Mouse (Mus musculus): Measurements from ENCODE around the gene Ecm1. TPM values are rescaled to one million over a fixed set of nuclear protein-coding genes. Genes with fewer than 3 reads are reported as not detected.

The Ecm1 gene
- polyA plus RNA-seq (2014; fragmentation: Nextera tagmentation; extraction: Ambion mirVana), result 20.5 and 21.5 TPM in 2 replicates

GRCm38 (mm10) chr3:95739353-95740104 lies at the start of gene Ecm1:
Ecm1 (minus strand) TSS chr3:95739569.
- no peak within 1 kb of the TSS for H3K27ac ChIP-seq (ENCODE audit: low read depth, low read length)
- WGBS, result 76% methylated on average over 7 of the region's 7 CpGs

GRCm38 (mm10) chr3:95785501-95785900 lies 46.1 kb upstream of the Ecm1 start:
- 91% methylated on average over 4 of the region's 4 CpGs for WGBS
- ATAC-seq (ENCODE audit: insufficient read depth, low FRiP score, low TSS enrichment) (no peak), DNase-seq (ENCODE audit: low spot score) (no peak)
- Histone ChIP-seq H3K27me3 (ENCODE audit: control insufficient read depth, insufficient read depth, low read length) (no peaks in the 10 kb centered on the region), H3K4me2 (ENCODE audit: low read depth) (no peak overlapping the region), H3K9me3 (ENCODE audit: control insufficient read depth, low read length) (no peaks in the 10 kb centered on the region), H3K27ac (ENCODE audit: low read depth, low read length) (no peak overlapping the region), H3K4me1 (ENCODE audit: control insufficient read depth, insufficient read depth, low read length) (no peaks in the 10 kb centered on the region), H3K4me3 (ENCODE audit: low read depth, low read length) (no peak overlapping the region), H3K9ac (ENCODE audit: low read length) (no peak overlapping the region), H3K36me3 (ENCODE audit: control insufficient read depth, insufficient read depth, low read length) (peaks cover 16% of the 10 kb centered on the region)

More at GRCm38 (mm10) chr3:95739353-95740104, at the start of gene Ecm1:
- peaks cover 14% of the 10 kb centered on the region for H3K36me3 ChIP-seq (ENCODE audit: control insufficient read depth, insufficient read depth, low read length)
- ATAC-seq (ENCODE audit: insufficient read depth, low FRiP score, low TSS enrichment) (no peak), DNase-seq (ENCODE audit: low spot score) (no peak)
- H3K4me3 ChIP-seq (ENCODE audit: low read depth, low read length), result no peak within 1 kb of the TSS
- H3K9me3 ChIP-seq (ENCODE audit: control insufficient read depth, low read length), result no peaks in the 10 kb centered on the region
- no peak within 1 kb of the TSS; the same call in 1 of the 2 replicates for H3K9ac ChIP-seq (ENCODE audit: low read length)
- no peaks in the 10 kb centered on the region for H3K27me3 ChIP-seq (ENCODE audit: control insufficient read depth, insufficient read depth, low read length)
- H3K4me1 ChIP-seq (ENCODE audit: control insufficient read depth, insufficient read depth, low read length), result no peaks in the 10 kb centered on the region
- H3K4me2 ChIP-seq (ENCODE audit: low read depth), result no peak within 1 kb of the TSS

GRCm38 (mm10) chr3:95771985-95772384 lies 32.6 kb upstream of the Ecm1 start:
- Histone ChIP-seq H3K27me3 (ENCODE audit: control insufficient read depth, insufficient read depth, low read length) (no peaks in the 10 kb centered on the region), H3K9me3 (ENCODE audit: control insufficient read depth, low read length) (no peaks in the 10 kb centered on the region), H3K4me3 (ENCODE audit: low read depth, low read length) (no peak overlapping the region), H3K27ac (ENCODE audit: low read depth, low read length) (no peak overlapping the region), H3K4me1 (ENCODE audit: control insufficient read depth, insufficient read depth, low read length) (no peaks in the 10 kb centered on the region), H3K4me2 (ENCODE audit: low read depth) (no peak overlapping the region), H3K36me3 (ENCODE audit: control insufficient read depth, insufficient read depth, low read length) (peaks cover 13% of the 10 kb centered on the region), H3K9ac (ENCODE audit: low read length) (no peak overlapping the region)
- ATAC-seq (ENCODE audit: insufficient read depth, low FRiP score, low TSS enrichment), result no peak
- no peak for DNase-seq (ENCODE audit: low spot score)

GRCm38 (mm10) chr3:95765534-95765933 lies 26.2 kb upstream of the Ecm1 start:
- Histone ChIP-seq H3K27me3 (ENCODE audit: control insufficient read depth, insufficient read depth, low read length) (no peaks in the 10 kb centered on the region), H3K4me3 (ENCODE audit: low read depth, low read length) (no peak overlapping the region), H3K4me2 (ENCODE audit: low read depth) (no peak overlapping the region), H3K9ac (ENCODE audit: low read length) (no peak overlapping the region), H3K9me3 (ENCODE audit: control insufficient read depth, low read length) (no peaks in the 10 kb centered on the region), H3K36me3 (ENCODE audit: control insufficient read depth, insufficient read depth, low read length) (peaks cover 14% of the 10 kb centered on the region), H3K4me1 (ENCODE audit: control insufficient read depth, insufficient read depth, low read length) (no peaks in the 10 kb centered on the region), H3K27ac (ENCODE audit: low read depth, low read length) (no peak overlapping the region)
- ATAC-seq (ENCODE audit: insufficient read depth, low FRiP score, low TSS enrichment), result no peak
- DNase-seq (ENCODE audit: low spot score), result no peak
- WGBS, result 93% methylated on average over 10 of the region's 10 CpGs

- Histone ChIP-seq H3K4me1 (ENCODE audit: control insufficient read depth, insufficient read depth, low read length) (no peaks in the 10 kb centered on the region), H3K4me3 (ENCODE audit: low read depth, low read length) (no peak overlapping the region), H3K4me2 (ENCODE audit: low read depth) (no peak overlapping the region), H3K9me3 (ENCODE audit: control insufficient read depth, low read length) (no peaks in the 10 kb centered on the region), H3K27me3 (ENCODE audit: control insufficient read depth, insufficient read depth, low read length) (no peaks in the 10 kb centered on the region), H3K36me3 (ENCODE audit: control insufficient read depth, insufficient read depth, low read length) (peaks cover 13% of the 10 kb centered on the region), H3K9ac (ENCODE audit: low read length) (no peak overlapping the region), H3K27ac (ENCODE audit: low read depth, low read length) (no peak overlapping the region)
- DNase-seq (ENCODE audit: low spot score) (no peak), ATAC-seq (ENCODE audit: insufficient read depth, low FRiP score, low TSS enrichment) (no peak)
- 83% methylated on average over 9 of the region's 10 CpGs for WGBS
Measured at GRCm38 (mm10) chr3:95763811-95764210, 24.4 kb upstream of the Ecm1 start.

- H3K27me3 ChIP-seq (ENCODE audit: control insufficient read depth, insufficient read depth, low read length), result no peaks in the 10 kb centered on the region
- ATAC-seq (ENCODE audit: insufficient read depth, low FRiP score, low TSS enrichment) (no peak), DNase-seq (ENCODE audit: low spot score) (no peak)
- no peak overlapping the region for H3K27ac ChIP-seq (ENCODE audit: low read depth, low read length)
- H3K4me3 ChIP-seq (ENCODE audit: low read depth, low read length), result no peak overlapping the region
- 60% methylated on average over 6 of the region's 6 CpGs for WGBS
- H3K9ac ChIP-seq (ENCODE audit: low read length), result no peak overlapping the region
- H3K9me3 ChIP-seq (ENCODE audit: control insufficient read depth, low read length), result no peaks in the 10 kb centered on the region
- H3K36me3 ChIP-seq (ENCODE audit: control insufficient read depth, insufficient read depth, low read length), result peaks cover 10% of the 10 kb centered on the region
- no peak overlapping the region for H3K4me2 ChIP-seq (ENCODE audit: low read depth)
- no peaks in the 10 kb centered on the region for H3K4me1 ChIP-seq (ENCODE audit: control insufficient read depth, insufficient read depth, low read length)
Measured at GRCm38 (mm10) chr3:95762961-95763360, 23.6 kb upstream of the Ecm1 start.

- no peak overlapping the region for H3K27ac ChIP-seq (ENCODE audit: low read depth, low read length)
- no peaks in the 10 kb centered on the region for H3K9me3 ChIP-seq (ENCODE audit: control insufficient read depth, low read length)
- 86% methylated on average over 4 of the region's 4 CpGs for WGBS
- no peak overlapping the region for H3K4me2 ChIP-seq (ENCODE audit: low read depth)
- ATAC-seq (ENCODE audit: insufficient read depth, low FRiP score, low TSS enrichment) (no peak), DNase-seq (ENCODE audit: low spot score) (no peak)
- H3K9ac ChIP-seq (ENCODE audit: low read length), result no peak overlapping the region
- H3K4me3 ChIP-seq (ENCODE audit: low read depth, low read length), result no peak overlapping the region
- peaks cover 10% of the 10 kb centered on the region for H3K36me3 ChIP-seq (ENCODE audit: control insufficient read depth, insufficient read depth, low read length)
- H3K4me1 ChIP-seq (ENCODE audit: control insufficient read depth, insufficient read depth, low read length), result no peaks in the 10 kb centered on the region
- no peaks in the 10 kb centered on the region for H3K27me3 ChIP-seq (ENCODE audit: control insufficient read depth, insufficient read depth, low read length)
Measured at GRCm38 (mm10) chr3:95761771-95762170, 22.4 kb upstream of the Ecm1 start.

GRCm38 (mm10) chr3:95760656-95761055 lies 21.3 kb upstream of the Ecm1 start:
- H3K4me2 ChIP-seq (ENCODE audit: low read depth), result no peak overlapping the region
- H3K27ac ChIP-seq (ENCODE audit: low read depth, low read length), result no peak overlapping the region
- no peak for DNase-seq (ENCODE audit: low spot score)
- H3K9ac ChIP-seq (ENCODE audit: low read length), result no peak overlapping the region
- peaks cover 10% of the 10 kb centered on the region for H3K36me3 ChIP-seq (ENCODE audit: control insufficient read depth, insufficient read depth, low read length)
- no peaks in the 10 kb centered on the region for H3K9me3 ChIP-seq (ENCODE audit: control insufficient read depth, low read length)
- no peaks in the 10 kb centered on the region for H3K4me1 ChIP-seq (ENCODE audit: control insufficient read depth, insufficient read depth, low read length)
- H3K4me3 ChIP-seq (ENCODE audit: low read depth, low read length), result no peak overlapping the region
- ATAC-seq (ENCODE audit: insufficient read depth, low FRiP score, low TSS enrichment), result no peak
- no peaks in the 10 kb centered on the region for H3K27me3 ChIP-seq (ENCODE audit: control insufficient read depth, insufficient read depth, low read length)

GRCm38 (mm10) chr3:95760106-95760505 lies 20.7 kb upstream of the Ecm1 start, which contains the start of gene Tars2:
Tars2 (minus strand) TSS chr3:95760206.
- no peaks in the 10 kb centered on the region for H3K27me3 ChIP-seq (ENCODE audit: control insufficient read depth, insufficient read depth, low read length)
- no peak within 1 kb of the TSS for H3K9ac ChIP-seq (ENCODE audit: low read length)
- H3K4me3 ChIP-seq (ENCODE audit: low read depth, low read length), result no peak within 1 kb of the TSS
- H3K9me3 ChIP-seq (ENCODE audit: control insufficient read depth, low read length), result no peaks in the 10 kb centered on the region
- no peak for ATAC-seq (ENCODE audit: insufficient read depth, low FRiP score, low TSS enrichment)
- no peaks in the 10 kb centered on the region for H3K4me1 ChIP-seq (ENCODE audit: control insufficient read depth, insufficient read depth, low read length)
- no peak within 1 kb of the TSS for H3K4me2 ChIP-seq (ENCODE audit: low read depth)
- 87% methylated on average over 6 of the region's 6 CpGs for WGBS
- DNase-seq (ENCODE audit: low spot score), result no peak
- no peak within 1 kb of the TSS for H3K27ac ChIP-seq (ENCODE audit: low read depth, low read length)
- peaks cover 5% of the 10 kb centered on the region for H3K36me3 ChIP-seq (ENCODE audit: control insufficient read depth, insufficient read depth, low read length)
